ENCODE assay signal across 21 mouse cellular contexts in the genomic region with DNA sequence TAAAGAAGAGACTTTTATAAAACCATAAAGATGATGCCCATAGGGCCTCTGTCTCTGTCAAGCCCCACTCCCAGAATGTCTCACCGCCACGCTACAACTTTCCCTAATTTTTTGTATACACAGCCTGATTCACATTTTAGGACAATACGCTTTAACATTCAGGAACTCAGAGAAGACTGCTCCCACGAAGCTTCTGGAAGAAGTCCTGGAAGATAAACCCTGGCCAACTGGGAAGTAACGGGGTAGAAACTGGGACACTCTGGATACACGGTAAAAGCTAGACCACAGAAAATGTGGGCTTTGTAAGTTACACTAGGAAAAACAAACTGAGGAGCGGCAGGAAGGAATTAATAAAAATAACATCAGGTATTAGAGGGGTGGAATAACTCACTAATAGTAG.
"Had no signal": no experiment of that assay in that cellular context is flagged by ENCODE, and none has a peak within 500 bp of the region (broad histone marks: within the 10 kb centered on the region; RNA-seq: fewer than 3 reads in every experiment).

No protein-coding gene starts in this region.

- H3K27me3 ChIP-seq: limb, embryonic 12.5 days; limb, embryonic 15.5 days; midbrain, embryonic 12.5 days; midbrain, embryonic 15.5 days; neural tube, embryonic 12.5 days; neural tube, embryonic 15.5 days had no signal

- H3K36me3 ChIP-seq: limb, embryonic 12.5 days; limb, embryonic 15.5 days; midbrain, embryonic 12.5 days; midbrain, embryonic 15.5 days; neural tube, embryonic 12.5 days; neural tube, embryonic 15.5 days had no signal

- H3K4me2 ChIP-seq: limb, embryonic 12.5 days; limb, embryonic 15.5 days; liver, embryonic 11.5 days; lung, embryonic 14.5 days; midbrain, embryonic 12.5 days; midbrain, embryonic 15.5 days; neural tube, embryonic 12.5 days; neural tube, embryonic 15.5 days had no signal

- DNase-seq: kidney, adult 9 months; kidney, postnatal 14 days; left cerebral cortex, postnatal 4 days; liver, postnatal 0 days; lung, embryonic 14.5 days; right cerebral cortex, adult 18-20 months; right cerebral cortex, postnatal 14 days; right cerebral cortex, postnatal 4 days; thymus, adult 18-20 months; thymus, postnatal 36 days had no signal

- H3K9ac ChIP-seq: limb, embryonic 12.5 days; limb, embryonic 15.5 days; liver, embryonic 14.5 days; liver, postnatal 0 days; lung, embryonic 14.5 days; midbrain, embryonic 12.5 days; midbrain, embryonic 15.5 days; neural tube, embryonic 12.5 days; neural tube, embryonic 15.5 days had no signal

- ATAC-seq: liver, postnatal 0 days; lung, postnatal 0 days; midbrain, embryonic 15.5 days had no signal

- H3K4me3 ChIP-seq: limb, embryonic 12.5 days; limb, embryonic 15.5 days; midbrain, embryonic 12.5 days; midbrain, embryonic 15.5 days; neural tube, embryonic 12.5 days; neural tube, embryonic 15.5 days had no signal

- H3K9me3 ChIP-seq: limb, embryonic 15.5 days; midbrain, embryonic 15.5 days; neural tube, embryonic 12.5 days; neural tube, embryonic 15.5 days had no signal

- H3K4me1 ChIP-seq: midbrain, embryonic 12.5 days; midbrain, embryonic 15.5 days; neural tube, embryonic 12.5 days; neural tube, embryonic 15.5 days had no signal

- H3K27ac ChIP-seq: limb, embryonic 12.5 days; limb, embryonic 15.5 days; liver, embryonic 14.5 days; macrophage; midbrain, embryonic 12.5 days; midbrain, embryonic 15.5 days; neural tube, embryonic 12.5 days; neural tube, embryonic 15.5 days; stomach, postnatal 0 days had no signal
